Mouse (Mus musculus) stomach, postnatal 0 days (tissue): ENCODE measurements around the gene Mcm3ap.

Experiments
- CTCF ChIP-seq: IDR thresholded peaks from 2 replicates; pipeline ENCODE4 v1.5.1; 2016; ENCODE audit warnings: antibody characterized with exemption, low read depth, mild to moderate bottlenecking, moderate library complexity
- EP300 ChIP-seq: optimal IDR thresholded peaks from 2 replicates; pipeline ENCODE3; 2016; ENCODE audit warnings: antibody characterized with exemption

DNA sequence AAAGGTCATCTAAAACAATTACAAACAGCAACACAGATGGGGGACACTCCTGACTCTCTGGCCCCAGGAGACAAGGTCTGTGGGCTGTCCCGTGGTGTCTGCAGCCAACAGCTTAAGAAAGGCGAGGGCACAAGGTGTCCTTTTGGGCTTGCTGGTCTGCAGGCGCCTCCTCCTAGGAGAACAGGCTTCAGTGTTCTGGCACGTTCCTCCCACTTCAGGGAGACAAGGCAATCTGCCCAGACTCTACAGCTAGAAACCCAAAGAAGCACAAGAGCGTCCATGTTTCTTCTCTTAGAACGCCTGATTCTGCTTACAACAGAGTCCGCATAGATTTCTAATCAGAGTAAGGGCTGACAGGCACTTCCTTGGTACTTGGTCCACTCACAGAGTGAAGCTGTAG lies 6.4 kb upstream of the Mcm3ap start:
- TF ChIP-seq CTCF, result no peak
- no peak for TF ChIP-seq EP300
